ENCODE assay signal across 15 mouse cellular contexts in the genomic region with DNA sequence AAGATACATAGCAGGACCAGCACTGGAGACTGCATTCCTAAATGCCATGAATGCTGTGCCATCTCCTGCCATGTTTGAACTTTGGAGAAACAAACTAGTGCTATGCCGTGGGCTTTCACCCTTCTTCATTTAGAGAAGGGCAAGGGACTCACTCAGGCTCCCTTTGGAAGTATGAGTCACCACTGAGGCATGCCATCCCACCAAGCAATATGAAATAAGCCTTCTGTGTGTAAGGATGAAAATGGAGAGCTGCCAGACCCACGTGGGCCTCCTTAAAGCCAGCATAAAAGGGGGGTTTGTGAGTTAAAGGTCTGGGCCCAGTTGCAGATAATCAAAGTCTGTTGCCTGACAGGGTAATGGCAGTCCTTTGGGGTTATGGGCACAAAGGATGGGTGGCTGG.
DNase-seq lines count a peak whose midpoint lies in the region; ATAC-seq and TF ChIP-seq lines count a peak whose summit lies in the region.
"Had no signal": no experiment of that assay in that cellular context is flagged by ENCODE, and none has a peak within 500 bp of the region (broad histone marks: within the 10 kb centered on the region; RNA-seq: fewer than 3 reads in every experiment).

No protein-coding gene starts in this region.

- intact Hi-C loops in heart, postnatal 14 days (cut with DNase I): no loop called here

- WGBS in heart, embryonic 14.5 days: 17% methylated on average over 2 of the region's 2 CpGs
- WGBS in lung, postnatal 0 days: 39% methylated on average over 2 of the region's 2 CpGs
- WGBS in limb, embryonic 15.5 days: 33% methylated on average over 2 of the region's 2 CpGs

- TF ChIP-seq CTCF in lung, postnatal 0 days (IDR thresholded peaks at IDR 0.05): no peak
- no peak for TF ChIP-seq CTCF in brain, embryonic 14.5 days (IDR thresholded peaks at IDR 0.05; ENCODE audit: borderline replicate concordance, extremely low read depth, insufficient read depth, insufficient read length)

- H3K9me3 ChIP-seq in heart, embryonic 14.5 days (ENCODE audit: control insufficient read depth, low read length): no peaks in the 10 kb centered on the region
- no peaks in the 10 kb centered on the region for H3K9me3 ChIP-seq in lung, postnatal 0 days (ENCODE audit: low read length)
- no peaks in the 10 kb centered on the region for H3K9me3 ChIP-seq in limb, embryonic 15.5 days

- no peak for DNase-seq in heart, postnatal 14 days
- peak; percentile 15 for DNase-seq in lung, postnatal 0 days (ENCODE audit: low spot score)
- DNase-seq in lung, adult 18-20 months: no peak
- DNase-seq in brain, embryonic 14.5 days (ENCODE audit: low read depth): peak; percentile 81
- DNase-seq in layer of hippocampus, postnatal 10 days (ENCODE audit: low spot score in 2 of 2): no peak
- DNase-seq in ovary, postnatal 14 days (ENCODE audit: low spot score): no peak
- DNase-seq: cerebellum, adult 11-12 months; kidney, adult 9 months; lung, postnatal 4 days; retina, postnatal 1 day had no signal

- H3K27ac ChIP-seq in heart, embryonic 14.5 days (replicated peaks in 1 of 2; ENCODE audit: control insufficient read depth in 1 of 2, insufficient read depth in 1 of 2, low read depth in 2 of 2, low read length in 2 of 2): peak overlapping the region; percentile 31 to 36
- no peak overlapping the region for H3K27ac ChIP-seq in lung, postnatal 0 days (ENCODE audit: low read length)
- H3K27ac ChIP-seq in limb, embryonic 15.5 days: peak overlapping the region; percentile 27
- H3K27ac ChIP-seq: left cerebral cortex, adult 2 months had no signal

- no peak overlapping the region for H3K9ac ChIP-seq in heart, embryonic 14.5 days (ENCODE audit: low read length)
- no peak overlapping the region for H3K9ac ChIP-seq in lung, postnatal 0 days (replicated peaks; ENCODE audit: low read depth)
- H3K9ac ChIP-seq in limb, embryonic 15.5 days: no peak overlapping the region

- ATAC-seq in heart, embryonic 14.5 days (ENCODE audit: insufficient number of reproducible peaks, insufficient read depth, low FRiP score, low read depth): no peak
- ATAC-seq in lung, postnatal 0 days: no peak
- 0 out of 2 replicates have a peak, but pooled peaks have one; percentile 55 for ATAC-seq in limb, embryonic 15.5 days (ENCODE audit: insufficient number of reproducible peaks, low FRiP score, low TSS enrichment, low read depth)
- ATAC-seq: CD4-positive, CD25-positive, alpha-beta regulatory T cell, adult 4 months; hindbrain, embryonic 16.5 days had no signal

- peaks cover 11 to 17% of the 10 kb centered on the region in 2 experiments for H3K4me1 ChIP-seq in heart, embryonic 14.5 days (ENCODE audit: control insufficient read depth in 2 of 2, insufficient read depth in 2 of 2, low read length in 2 of 2)
- H3K4me1 ChIP-seq in lung, postnatal 0 days (ENCODE audit: insufficient read depth, low read depth, low read length): no peaks in the 10 kb centered on the region
- peaks cover 11% of the 10 kb centered on the region; the same call in 1 of the 2 replicates for H3K4me1 ChIP-seq in limb, embryonic 15.5 days

- TF ChIP-seq EP300 in lung, postnatal 0 days (IDR thresholded peaks at IDR 0.05): no peak

- H3K27me3 ChIP-seq in heart, embryonic 14.5 days (ENCODE audit: control insufficient read depth, insufficient read depth, low read length): no peaks in the 10 kb centered on the region; the same call in 1 of the 2 replicates
- H3K27me3 ChIP-seq in lung, postnatal 0 days (replicated peaks; ENCODE audit: insufficient read depth, low read length): no peaks in the 10 kb centered on the region
- peaks cover 18% of the 10 kb centered on the region for H3K27me3 ChIP-seq in limb, embryonic 15.5 days

- TF ChIP-seq POLR2A in brain, embryonic 14.5 days (IDR thresholded peaks at IDR 0.05; ENCODE audit: borderline replicate concordance, extremely low read depth, insufficient read depth, insufficient read length, poor library complexity, severe bottlenecking): no peak

- H3K36me3 ChIP-seq in heart, embryonic 14.5 days (ENCODE audit: control insufficient read depth, insufficient read depth, low read length): no peaks in the 10 kb centered on the region
- no peaks in the 10 kb centered on the region for H3K36me3 ChIP-seq in lung, postnatal 0 days (ENCODE audit: insufficient read depth, low read length)
- no peaks in the 10 kb centered on the region for H3K36me3 ChIP-seq in limb, embryonic 15.5 days

- H3K4me3 ChIP-seq in heart, embryonic 14.5 days (ENCODE audit: control insufficient read depth in 1 of 2, insufficient read depth in 1 of 2, low read depth in 1 of 2, low read length in 2 of 2): no peak overlapping the region
- H3K4me3 ChIP-seq in lung, postnatal 0 days (ENCODE audit: low read depth, low read length): no peak overlapping the region
- no peak overlapping the region for H3K4me3 ChIP-seq in limb, embryonic 15.5 days
- H3K4me3 ChIP-seq: left cerebral cortex, adult 2 months had no signal

- no peak overlapping the region for H3K4me2 ChIP-seq in heart, embryonic 14.5 days (ENCODE audit: low read length)
- H3K4me2 ChIP-seq in lung, postnatal 0 days (replicated peaks; ENCODE audit: low read depth, low read length): no peak overlapping the region
- H3K4me2 ChIP-seq in limb, embryonic 15.5 days: no peak overlapping the region

Comparison
In these comparisons a context has a peak if more than half of its experiments do, and no peak if none do; other contexts are left out.
1. DNase-seq: peak in lung, postnatal 0 days (single experiment) and brain, embryonic 14.5 days (single experiment); none in heart, postnatal 14 days (0 of 2), lung, adult 18-20 months (0 of 2), layer of hippocampus, postnatal 10 days (0 of 2) and ovary, postnatal 14 days (single experiment).